Mouse (Mus musculus) forebrain, postnatal 0 days (tissue): Measurements from ENCODE around the gene Car10. TPM values are rescaled to one million over a fixed set of nuclear protein-coding genes. Genes with fewer than 3 reads are reported as not detected.

ENCODE experiments used
- ATAC-seq: fragments of 200-750 bp; cut with Nextera tagmentation; 2 replicates; pipeline ENCODE4 v1.8.0; 2017; ENCODE audit warnings: mild to moderate bottlenecking, moderate library complexity
- DNase-seq: peaks from one replicate; pipeline ENCODE4 v3.0.0-alpha.2; 2015
- H3K27ac ChIP-seq: fragments of 300-500 bp; sonication (generic); 2 replicates; pipeline ENCODE4 v1.5.1; 2014; ENCODE audit warnings: low read depth, mild to moderate bottlenecking, antibody characterized with exemption, low read length, moderate library complexity, mixed read lengths
- H3K27me3 ChIP-seq: fragments of 300-500 bp; sonication (generic); 2 replicates; pipeline ENCODE4 v1.6.1; 2014; ENCODE audit warnings: mild to moderate bottlenecking, low read length, mixed read lengths; ENCODE audit not compliant: insufficient read depth
- H3K36me3 ChIP-seq: fragments of 300-500 bp; sonication (generic); 2 replicates; pipeline ENCODE4 v1.6.1; 2014; ENCODE audit warnings: mild to moderate bottlenecking, moderate library complexity; ENCODE audit not compliant: insufficient read depth
- H3K4me1 ChIP-seq: fragments of 300-500 bp; sonication (generic); 2 replicates; pipeline ENCODE4 v1.6.1; 2014; ENCODE audit warnings: antibody characterized with exemption; ENCODE audit not compliant: insufficient read depth
- H3K4me2 ChIP-seq: fragments of 300-500 bp; sonication (generic); 2 replicates; pipeline ENCODE4 v1.6.1; 2014; ENCODE audit warnings: low read depth, mild to moderate bottlenecking, moderate library complexity
- H3K4me3 ChIP-seq: fragments of 300-500 bp; sonication (generic); 2 replicates; pipeline ENCODE4 v1.5.1; 2014; ENCODE audit warnings: low read depth, low read length, mixed read lengths
- H3K9ac ChIP-seq: fragments of 300-500 bp; sonication (generic); 2 replicates; pipeline ENCODE4 v1.6.1; 2014; ENCODE audit warnings: mild to moderate bottlenecking
- H3K9me3 ChIP-seq: fragments of 300-500 bp; sonication (generic); 2 replicates; pipeline ENCODE4 v1.6.1; 2016; ENCODE audit warnings: low read length
- CTCF ChIP-seq: sonication (generic); IDR thresholded peaks from 2 replicates; pipeline ENCODE4 v1.5.1; 2016; ENCODE audit warnings: antibody characterized with exemption, control low read depth, low read depth
- WGBS: fragments of 180-500 bp; shearing (Covaris S2); extraction: QIAGEN DNeasy Blood & Tissue Kit; methylation state at CpG from one replicate; pipeline ENCODE4 v1.1.7; 2014; 5-methylcytosine and 5-hydroxymethylcytosine counted together
- polyA plus RNA-seq: library from polyadenylated mRNA; unstranded; fragments of >200 nt; fragmentation: Nextera tagmentation; extraction: Ambion mirVana; gene quantifications from 2 replicates; pipeline ENCODE4 v1.2.1, GENCODE M21; 2015
- total RNA-seq: library from RNA; depleted of rRNA; stranded (reverse); fragments of >200 nt; gene quantifications from 2 replicates; pipeline ENCODE4 v1.2.3, GENCODE M21; 2014

Car10 gene
- total and polyA plus RNA-seq, 2 experiments from 2014 or later, result 25.6 to 34.6 TPM

GRCm38 (mm10) chr11:93487913-93488604, 390.2 kb downstream of the Car10 start:
- no peak overlapping the region for H3K9ac ChIP-seq
- H3K4me1 ChIP-seq, result no peaks in the 10 kb centered on the region
- no peak for TF ChIP-seq CTCF
- no peak overlapping the region for H3K4me2 ChIP-seq
- H3K4me3 ChIP-seq, result no peak overlapping the region
- WGBS, result 37% methylated on average over 3 of the region's 3 CpGs
- ATAC-seq (peak; percentile 74), DNase-seq (peak; percentile 23)
- no peaks in the 10 kb centered on the region for H3K27me3 ChIP-seq
- H3K27ac ChIP-seq, result no peak overlapping the region
- H3K36me3 ChIP-seq, result no peaks in the 10 kb centered on the region
- H3K9me3 ChIP-seq, result no peaks in the 10 kb centered on the region

- ATAC-seq (no peak), DNase-seq (no peak)
- no peaks in the 10 kb centered on the region for H3K9me3 ChIP-seq
- no peak for TF ChIP-seq CTCF
- WGBS, result 86% methylated on average over 11 of the region's 11 CpGs
- no peak overlapping the region for H3K4me2 ChIP-seq
- no peak overlapping the region for H3K27ac ChIP-seq
- H3K4me3 ChIP-seq, result no peak overlapping the region
- H3K9ac ChIP-seq, result no peak overlapping the region
- H3K36me3 ChIP-seq, result no peaks in the 10 kb centered on the region
- H3K27me3 ChIP-seq, result no peaks in the 10 kb centered on the region
- H3K4me1 ChIP-seq, result no peaks in the 10 kb centered on the region
Measured at GRCm38 (mm10) chr11:93490211-93490820, 392.5 kb downstream of the Car10 start.

GRCm38 (mm10) chr11:93497896-93498295, 400.1 kb downstream of the Car10 start:
- DNase-seq, result peak; percentile 16

GRCm38 (mm10) chr11:93500442-93500841, 402.6 kb downstream of the Car10 start:
- no peak overlapping the region for H3K9ac ChIP-seq
- 44% methylated on average over 4 of the region's 4 CpGs for WGBS
- no peak overlapping the region for H3K27ac ChIP-seq
- ATAC-seq, result no peak
- no peak overlapping the region for H3K4me3 ChIP-seq
- no peaks in the 10 kb centered on the region for H3K9me3 ChIP-seq
- no peaks in the 10 kb centered on the region for H3K4me1 ChIP-seq
- no peak for TF ChIP-seq CTCF
- no peak for DNase-seq
- H3K4me2 ChIP-seq, result no peak overlapping the region
- H3K36me3 ChIP-seq, result no peaks in the 10 kb centered on the region
- no peaks in the 10 kb centered on the region for H3K27me3 ChIP-seq

More at GRCm38 (mm10) chr11:93497896-93498295, 400.1 kb downstream of the Car10 start:
- Histone ChIP-seq H3K4me2 (no peak overlapping the region), H3K4me1 (no peaks in the 10 kb centered on the region), H3K9ac (no peak overlapping the region), H3K27me3 (no peaks in the 10 kb centered on the region), H3K4me3 (no peak overlapping the region), H3K9me3 (no peaks in the 10 kb centered on the region), H3K27ac (no peak overlapping the region), H3K36me3 (no peaks in the 10 kb centered on the region)
- no peak for TF ChIP-seq CTCF
- 46% methylated on average over 6 of the region's 6 CpGs for WGBS
- ATAC-seq, result no peak

GRCm38 (mm10) chr11:93501671-93502070, 403.8 kb downstream of the Car10 start:
- DNase-seq (no peak), ATAC-seq (no peak)
- TF ChIP-seq CTCF, result no peak
- no peak overlapping the region for H3K27ac ChIP-seq
- no peak overlapping the region for H3K4me3 ChIP-seq
- H3K4me2 ChIP-seq, result no peak overlapping the region
- no peaks in the 10 kb centered on the region for H3K4me1 ChIP-seq
- no peaks in the 10 kb centered on the region for H3K27me3 ChIP-seq
- no peaks in the 10 kb centered on the region for H3K36me3 ChIP-seq
- no peak overlapping the region for H3K9ac ChIP-seq
- 82% methylated on average over 5 of the region's 5 CpGs for whole genome bisulfite sequencing
- no peaks in the 10 kb centered on the region for H3K9me3 ChIP-seq

DNA sequence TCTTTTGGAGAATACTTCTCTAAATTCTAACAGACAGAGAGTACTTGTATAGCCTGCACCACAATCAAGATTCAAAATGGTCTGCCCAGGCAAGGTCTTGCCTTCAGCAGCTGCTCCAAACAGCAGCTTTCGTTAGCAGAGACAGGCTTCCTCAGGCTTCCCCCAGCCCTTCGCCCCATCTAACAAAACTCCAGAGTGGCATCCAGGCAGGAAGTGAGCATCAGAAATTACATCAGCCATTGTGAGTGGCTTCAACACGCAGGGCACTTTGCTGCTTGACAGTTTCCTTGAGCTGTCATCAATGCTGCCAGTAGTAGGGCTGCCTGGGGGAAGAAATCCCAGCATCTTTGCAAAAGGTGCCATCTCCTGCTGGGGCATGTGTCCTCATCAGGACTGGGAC, 405.0 kb downstream of the Car10 start:
- WGBS, result 71% methylated on average over 3 of the region's 3 CpGs
- H3K36me3 ChIP-seq, result no peaks in the 10 kb centered on the region
- no peak for ATAC-seq

DNA sequence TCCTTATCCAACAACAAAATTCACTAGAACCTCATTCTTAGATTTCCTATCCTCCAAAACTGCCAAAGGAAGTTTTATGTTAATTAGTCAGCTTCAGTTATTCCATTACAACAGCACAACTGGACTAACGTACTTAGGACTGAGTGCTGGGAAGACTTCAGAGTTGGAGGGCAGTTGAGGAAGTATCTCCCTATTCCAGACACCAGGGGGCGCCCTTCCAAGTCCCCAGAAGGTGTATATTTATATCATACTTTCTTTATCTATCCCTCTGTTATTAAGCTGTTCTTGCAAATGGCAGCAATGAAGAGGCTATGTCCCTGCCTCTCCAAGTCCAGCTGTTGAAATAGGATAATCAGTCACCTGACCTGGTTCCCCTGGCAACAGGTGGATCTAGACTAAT, 405.6 kb downstream of the Car10 start:
- Histone ChIP-seq H3K9me3 (no peaks in the 10 kb centered on the region), H3K27me3 (no peaks in the 10 kb centered on the region), H3K4me2 (no peak overlapping the region), H3K27ac (no peak overlapping the region), H3K36me3 (no peaks in the 10 kb centered on the region), H3K4me3 (no peak overlapping the region), H3K9ac (no peak overlapping the region), H3K4me1 (no peaks in the 10 kb centered on the region)
- DNase-seq (no peak), ATAC-seq (no peak)
- TF ChIP-seq CTCF, result 0 out of 2 replicates have a peak, but pooled peaks have one; percentile 12
- 23% methylated on average over 2 of the region's 2 CpGs for WGBS

More for the DNA sequence above, 405.0 kb downstream of the Car10 start:
- DNase-seq, result no peak
- Histone ChIP-seq H3K27me3 (no peaks in the 10 kb centered on the region), H3K9ac (no peak overlapping the region), H3K4me1 (no peaks in the 10 kb centered on the region), H3K4me2 (no peak overlapping the region), H3K4me3 (no peak overlapping the region), H3K9me3 (no peaks in the 10 kb centered on the region), H3K27ac (no peak overlapping the region)
- TF ChIP-seq CTCF, result no peak
